Mouse (Mus musculus): Measurements from ENCODE around the gene Aaed1.
A peak's percentile ranks its signal among the peaks of the same experiment; 100 is the strongest.
"Not testable (repeated sequence)": the region's sequence is repeated elsewhere in the genome, so short reads cannot be mapped to it uniquely, and the experiment has no call there.

The Aaed1 gene

GRCm38 (mm10) chr13:64309036-64309435 is 3.5 kb downstream of the Aaed1 start:
- DNase-seq (ENCODE audit: low spot score): peak; percentile 18

- no peak for DNase-seq (ENCODE audit: low spot score)
These were observed 5.0 kb downstream of the Aaed1 start for GRCm38 (mm10) chr13:64307508-64307907.

GRCm38 (mm10) chr13:64306078-64306477 is 6.4 kb downstream of the Aaed1 start:
- peak; percentile 69 for DNase-seq (ENCODE audit: low spot score)

GRCm38 (mm10) chr13:64299069-64299468 is 13.4 kb downstream of the Aaed1 start:
- no peak for DNase-seq (ENCODE audit: low spot score)

GRCm38 (mm10) chr13:64286791-64287190 is 25.7 kb downstream of the Aaed1 start:
- DNase-seq (ENCODE audit: low spot score): no peak

- peak; percentile 34 for DNase-seq (ENCODE audit: low spot score)
These were observed 26.2 kb downstream of the Aaed1 start for GRCm38 (mm10) chr13:64286321-64286720.

- peak; percentile 8 for DNase-seq (ENCODE audit: low spot score)
These were observed 27.8 kb downstream of the Aaed1 start for GRCm38 (mm10) chr13:64284676-64285075.

GRCm38 (mm10) chr13:64280940-64281339 is 31.6 kb downstream of the Aaed1 start:
- DNase-seq (ENCODE audit: low spot score): no peak

- DNase-seq (ENCODE audit: low spot score): no peak
These were observed 36.8 kb downstream of the Aaed1 start for GRCm38 (mm10) chr13:64275754-64276127.

GRCm38 (mm10) chr13:64274879-64275753 is 37.4 kb downstream of the Aaed1 start, which contains the start of gene Cdc14b:
Gene Cdc14b (minus strand): TSS chr13:64275290.
- no peak for DNase-seq (ENCODE audit: low spot score)

- no peak for DNase-seq (ENCODE audit: low spot score)
These were observed 38.3 kb downstream of the Aaed1 start for GRCm38 (mm10) chr13:64273891-64274844.

- no peak for DNase-seq (ENCODE audit: low spot score)
These were observed 39.2 kb downstream of the Aaed1 start for GRCm38 (mm10) chr13:64273352-64273751.

- DNase-seq (ENCODE audit: low spot score): no peak
These were observed 44.1 kb downstream of the Aaed1 start for GRCm38 (mm10) chr13:64268384-64268783.

- DNase-seq (ENCODE audit: low spot score): no peak
These were observed 45.4 kb downstream of the Aaed1 start for GRCm38 (mm10) chr13:64267151-64267550.

- DNase-seq (ENCODE audit: low spot score): no peak
These were observed 47.9 kb downstream of the Aaed1 start for GRCm38 (mm10) chr13:64264586-64264985.

GRCm38 (mm10) chr13:64259903-64260302 is 52.6 kb downstream of the Aaed1 start:
- DNase-seq (ENCODE audit: low spot score): no peak

GRCm38 (mm10) chr13:64258516-64258821 is 54.0 kb downstream of the Aaed1 start:
- no peak for DNase-seq (ENCODE audit: low spot score)

- no peak for DNase-seq (ENCODE audit: low spot score)
These were observed 54.5 kb downstream of the Aaed1 start for GRCm38 (mm10) chr13:64257814-64258515.

GRCm38 (mm10) chr13:64257010-64257813 is 55.3 kb downstream of the Aaed1 start:
- DNase-seq (ENCODE audit: low spot score): no peak

GRCm38 (mm10) chr13:64254185-64254584 is 58.3 kb downstream of the Aaed1 start:
- DNase-seq (ENCODE audit: low spot score): not testable (repeated sequence)

GRCm38 (mm10) chr13:64253697-64254096 is 58.8 kb downstream of the Aaed1 start:
- no peak for DNase-seq (ENCODE audit: low spot score)

All from MN1 (cell line).